Mouse (Mus musculus): ENCODE measurements at regions not wholly inside any gene's neighbourhood (a gene's known extent, or its start where the extent isn't known, plus 50 kb on each side); places are given as distances from the start of the nearest gene placed in this dataset.

DNA sequence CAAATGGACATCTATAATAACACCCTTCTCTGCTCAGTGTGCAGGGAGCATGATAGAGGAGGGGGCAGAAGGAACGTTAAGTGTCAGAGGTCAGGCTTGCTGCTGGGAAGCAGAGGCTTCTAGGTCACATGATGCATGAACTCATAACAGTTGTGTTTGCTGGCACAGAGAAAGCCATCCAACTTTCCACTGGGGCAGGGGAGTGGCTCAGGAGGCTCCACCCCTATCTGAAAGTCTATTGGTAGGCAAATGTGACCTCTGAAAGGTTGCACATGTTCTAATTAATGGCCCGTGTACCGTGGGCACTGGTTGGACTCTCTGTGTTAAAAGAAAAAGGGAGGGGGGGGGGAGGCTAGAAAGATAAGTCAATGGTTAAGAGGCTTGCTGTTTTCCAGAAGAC, 224.6 kb downstream of the Slc16a7 start:
- H3K4me1 ChIP-seq: no peaks in the 10 kb centered on the region
- no peak overlapping the region for H3K27ac ChIP-seq (replicated peaks)
- peak; percentile 12; the same call in 1 of the 2 replicates for ATAC-seq (ENCODE audit: low FRiP score, low read depth)
- H3K9me3 ChIP-seq: no peaks in the 10 kb centered on the region
- WGBS: 65% methylated on average over 3 of the region's 3 CpGs
- H3K36me3 ChIP-seq: no peaks in the 10 kb centered on the region
- no peak overlapping the region for H3K9ac ChIP-seq (replicated peaks)
- no peak overlapping the region for H3K4me3 ChIP-seq
- no peak overlapping the region for H3K4me2 ChIP-seq (replicated peaks)
- no peaks in the 10 kb centered on the region for H3K27me3 ChIP-seq

DNA sequence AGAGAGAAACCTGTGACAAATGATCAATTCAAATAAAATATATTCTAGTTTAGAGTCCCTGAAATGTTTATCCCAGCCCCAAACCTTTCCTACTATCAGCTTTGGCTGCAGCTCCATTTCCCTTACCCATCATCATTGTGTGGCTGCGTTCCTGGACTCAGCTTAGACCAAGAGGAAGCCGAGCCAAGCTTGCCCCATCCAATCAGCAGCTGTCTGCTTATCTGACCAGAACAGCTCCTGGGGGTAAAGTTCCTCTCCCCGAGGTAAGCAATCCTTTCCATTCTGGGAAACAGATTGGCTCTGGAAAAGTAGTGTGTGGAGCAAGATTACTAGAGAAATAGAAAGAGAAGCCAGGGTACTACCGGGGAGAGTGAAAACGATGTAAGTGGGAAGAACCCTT, 228.2 kb downstream of the Slc16a7 start:
- Histone ChIP-seq H3K36me3 (no peaks in the 10 kb centered on the region), H3K9ac (replicated peaks) (no peak overlapping the region), H3K27me3 (no peaks in the 10 kb centered on the region), H3K4me1 (no peaks in the 10 kb centered on the region), H3K4me2 (replicated peaks) (no peak overlapping the region), H3K4me3 (no peak overlapping the region), H3K27ac (replicated peaks) (no peak overlapping the region), H3K9me3 (no peaks in the 10 kb centered on the region)
- no peak for ATAC-seq (ENCODE audit: low FRiP score, low read depth)
- 66% methylated on average over 5 of the region's 5 CpGs for WGBS

- ATAC-seq (ENCODE audit: low FRiP score, low read depth): no peak
- H3K36me3 ChIP-seq: no peaks in the 10 kb centered on the region
- no peak overlapping the region for H3K4me2 ChIP-seq (replicated peaks)
- H3K4me3 ChIP-seq: no peak overlapping the region
- H3K4me1 ChIP-seq: 0 out of 2 replicates have a peak, but pooled peaks cover 4% of the 10 kb centered on the region
- no peaks in the 10 kb centered on the region for H3K9me3 ChIP-seq
- 32% methylated on average over 2 of the region's 2 CpGs for WGBS
- H3K27ac ChIP-seq (replicated peaks): no peak overlapping the region
- no peak overlapping the region for H3K9ac ChIP-seq (replicated peaks)
- no peaks in the 10 kb centered on the region for H3K27me3 ChIP-seq
These were observed 240.5 kb downstream of the Slc16a7 start for GRCm38 (mm10) chr10:125148753-125149152.

- no peaks in the 10 kb centered on the region for H3K9me3 ChIP-seq
- no peak overlapping the region for H3K4me3 ChIP-seq
- H3K4me1 ChIP-seq: 0 out of 2 replicates have a peak, but pooled peaks cover 4% of the 10 kb centered on the region
- no peak overlapping the region for H3K4me2 ChIP-seq (replicated peaks)
- H3K9ac ChIP-seq (replicated peaks): no peak overlapping the region
- no peak overlapping the region for H3K27ac ChIP-seq (replicated peaks)
- ATAC-seq (ENCODE audit: low FRiP score, low read depth): no peak
- no peaks in the 10 kb centered on the region for H3K27me3 ChIP-seq
- H3K36me3 ChIP-seq: no peaks in the 10 kb centered on the region
These were observed 242.0 kb downstream of the Slc16a7 start for GRCm38 (mm10) chr10:125147239-125147782.

DNA sequence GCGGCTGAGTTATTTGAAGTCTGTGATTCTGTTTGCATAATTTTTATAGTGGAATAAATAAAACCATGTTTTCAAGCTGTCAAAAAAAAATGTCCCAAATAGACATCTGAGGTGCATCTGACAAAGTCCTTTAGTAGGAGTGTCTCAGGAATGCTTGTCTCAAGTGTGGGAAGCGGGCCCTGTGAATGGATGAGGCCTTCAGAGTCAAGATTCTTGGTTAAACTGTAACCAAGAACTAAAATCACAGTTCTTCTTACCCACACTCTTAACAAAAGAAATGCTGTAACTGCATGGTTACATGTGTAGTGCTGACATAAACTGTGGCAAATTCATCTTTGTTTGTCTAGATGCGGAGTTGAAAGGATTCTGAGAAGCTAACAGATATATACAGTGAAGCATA, 242.9 kb downstream of the Slc16a7 start:
- no peaks in the 10 kb centered on the region for H3K27me3 ChIP-seq
- no peak for ATAC-seq (ENCODE audit: low FRiP score, low read depth)
- H3K4me3 ChIP-seq: no peak overlapping the region
- H3K9me3 ChIP-seq: no peaks in the 10 kb centered on the region
- H3K4me2 ChIP-seq (replicated peaks): no peak overlapping the region
- 0 out of 2 replicates have a peak, but pooled peaks cover 4% of the 10 kb centered on the region for H3K4me1 ChIP-seq
- H3K27ac ChIP-seq (replicated peaks): no peak overlapping the region
- WGBS: 90% methylated on average over 3 of the region's 3 CpGs
- no peak overlapping the region for H3K9ac ChIP-seq (replicated peaks)
- no peaks in the 10 kb centered on the region for H3K36me3 ChIP-seq

GRCm38 (mm10) chr10:125145809-125146208, 243.5 kb downstream of the Slc16a7 start:
- no peak for ATAC-seq (ENCODE audit: low FRiP score, low read depth)
- Histone ChIP-seq H3K27ac (replicated peaks) (no peak overlapping the region), H3K4me3 (no peak overlapping the region), H3K9ac (replicated peaks) (no peak overlapping the region), H3K36me3 (no peaks in the 10 kb centered on the region), H3K4me2 (replicated peaks) (no peak overlapping the region), H3K27me3 (no peaks in the 10 kb centered on the region), H3K9me3 (no peaks in the 10 kb centered on the region), H3K4me1 (0 out of 2 replicates have a peak, but pooled peaks cover 4% of the 10 kb centered on the region)
- WGBS: 89% methylated on average over 4 of the region's 4 CpGs

DNA sequence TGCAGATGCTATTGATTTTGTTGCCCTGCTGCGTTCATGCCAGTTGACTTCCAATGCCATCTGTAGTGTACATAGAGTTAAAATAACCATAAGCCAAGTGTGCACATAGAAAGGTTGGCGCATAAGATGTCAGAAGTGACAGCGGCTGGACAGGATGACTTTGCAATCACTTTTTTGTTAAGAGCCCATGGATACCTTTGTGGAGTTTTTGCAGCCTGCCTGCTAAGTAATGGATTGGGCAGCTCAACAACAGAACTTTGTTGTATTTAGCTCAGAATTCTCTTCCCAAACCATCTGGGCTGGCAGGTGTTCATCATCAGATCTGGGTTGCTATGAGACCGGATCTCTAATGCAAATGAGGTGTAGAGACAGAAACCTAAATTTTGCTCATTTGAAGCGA, 267.5 kb downstream of the Slc16a7 start:
- no peak overlapping the region for H3K4me3 ChIP-seq
- 88% methylated on average over 5 of the region's 5 CpGs for WGBS
- no peak overlapping the region for H3K9ac ChIP-seq (replicated peaks)
- H3K27me3 ChIP-seq: no peaks in the 10 kb centered on the region
- no peaks in the 10 kb centered on the region for H3K9me3 ChIP-seq
- no peaks in the 10 kb centered on the region for H3K36me3 ChIP-seq
- H3K4me1 ChIP-seq: no peaks in the 10 kb centered on the region
- H3K4me2 ChIP-seq (replicated peaks): no peak overlapping the region
- no peak overlapping the region for H3K27ac ChIP-seq (replicated peaks)
- no peak for ATAC-seq (ENCODE audit: low FRiP score, low read depth)

GRCm38 (mm10) chr10:125114318-125114717, 274.9 kb downstream of the Slc16a7 start:
- no peaks in the 10 kb centered on the region for H3K36me3 ChIP-seq
- no peaks in the 10 kb centered on the region for H3K27me3 ChIP-seq
- no peak overlapping the region for H3K4me3 ChIP-seq
- no peak overlapping the region for H3K27ac ChIP-seq (replicated peaks)
- WGBS: 24% methylated on average over 1 of the region's 1 CpGs
- H3K4me1 ChIP-seq: no peaks in the 10 kb centered on the region
- ATAC-seq (ENCODE audit: low FRiP score, low read depth): no peak
- no peak overlapping the region for H3K9ac ChIP-seq (replicated peaks)
- no peak overlapping the region for H3K4me2 ChIP-seq (replicated peaks)
- H3K9me3 ChIP-seq: no peaks in the 10 kb centered on the region

DNA sequence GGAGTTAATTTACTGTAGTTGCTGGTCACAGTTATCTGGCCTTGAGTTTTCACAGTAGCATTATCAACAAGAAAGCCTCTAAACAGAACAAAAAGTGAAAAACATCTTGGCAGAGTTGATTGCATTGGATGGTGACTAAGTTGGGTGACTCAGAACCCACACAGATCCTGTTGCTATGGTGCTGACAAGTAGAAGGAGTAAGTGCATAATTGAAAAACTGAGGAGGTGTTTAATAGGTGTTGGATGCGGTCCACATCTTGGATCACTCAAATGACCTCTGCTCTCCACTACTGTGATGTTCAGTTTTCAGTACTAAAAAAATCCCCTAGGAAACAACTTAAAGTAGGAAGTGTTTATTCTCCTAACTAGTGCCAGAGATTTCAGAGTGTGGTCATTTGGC, 280.3 kb downstream of the Slc16a7 start:
- H3K27me3 ChIP-seq: no peaks in the 10 kb centered on the region
- H3K27ac ChIP-seq (replicated peaks): no peak overlapping the region
- H3K36me3 ChIP-seq: no peaks in the 10 kb centered on the region
- no peak overlapping the region for H3K4me2 ChIP-seq (replicated peaks)
- no peaks in the 10 kb centered on the region for H3K4me1 ChIP-seq
- no peak overlapping the region for H3K9ac ChIP-seq (replicated peaks)
- H3K4me3 ChIP-seq: no peak overlapping the region
- WGBS: 89% methylated on average over 1 of the region's 1 CpGs
- H3K9me3 ChIP-seq: no peaks in the 10 kb centered on the region
- no peak for ATAC-seq (ENCODE audit: low FRiP score, low read depth)

DNA sequence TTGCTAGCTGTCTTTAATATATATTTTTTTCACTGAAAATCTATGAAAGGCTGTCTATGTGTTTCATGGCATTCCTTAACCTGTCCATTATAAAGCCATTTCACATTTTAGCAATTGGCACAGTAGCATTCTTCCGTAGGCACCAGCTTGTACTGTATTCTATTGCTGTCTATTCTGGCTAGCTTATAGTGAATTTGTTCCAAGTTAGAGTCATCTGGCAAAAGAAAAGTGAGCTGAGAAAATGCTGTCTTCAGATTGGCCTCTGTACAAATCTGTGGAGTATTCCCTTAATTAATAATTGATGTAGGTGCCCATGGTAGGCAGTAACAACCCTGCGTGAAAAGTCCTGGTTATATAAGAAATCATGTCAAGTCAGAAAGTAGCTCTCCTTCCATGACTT, 304.3 kb downstream of the Slc16a7 start:
- WGBS: 90% methylated on average over 2 of the region's 2 CpGs
- H3K4me1 ChIP-seq: no peaks in the 10 kb centered on the region

DNA sequence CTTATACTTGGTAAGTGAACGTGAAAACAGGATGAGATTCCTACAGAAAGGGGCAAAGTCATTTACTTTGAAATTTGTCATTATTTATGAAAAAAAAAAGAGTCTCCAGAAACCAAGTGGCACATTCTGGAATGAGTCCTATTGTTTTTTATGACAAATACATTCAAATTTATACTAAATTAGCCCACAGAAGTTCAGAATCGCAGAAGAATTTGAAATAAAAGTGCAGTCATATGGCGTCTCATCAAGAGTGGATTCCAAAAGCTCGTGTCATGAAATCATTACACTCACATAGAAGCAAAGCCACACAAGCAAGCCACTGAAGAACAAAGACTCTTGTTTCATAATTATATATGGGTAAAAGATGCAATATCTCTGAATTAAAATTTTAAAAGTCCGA, 316.9 kb downstream of the Slc16a7 start:
- H3K27ac ChIP-seq (replicated peaks): no peak overlapping the region
- ATAC-seq (ENCODE audit: low FRiP score, low read depth): no peak
- H3K4me1 ChIP-seq: no peaks in the 10 kb centered on the region
- no peaks in the 10 kb centered on the region for H3K36me3 ChIP-seq
- 93% methylated on average over 5 of the region's 5 CpGs for WGBS
- H3K27me3 ChIP-seq: no peaks in the 10 kb centered on the region
- no peak overlapping the region for H3K4me2 ChIP-seq (replicated peaks)
- H3K9me3 ChIP-seq: no peaks in the 10 kb centered on the region
- H3K9ac ChIP-seq (replicated peaks): no peak overlapping the region
- H3K4me3 ChIP-seq: no peak overlapping the region

More for the DNA sequence above, 304.3 kb downstream of the Slc16a7 start:
- Histone ChIP-seq H3K4me3 (no peak overlapping the region), H3K9ac (replicated peaks) (no peak overlapping the region), H3K4me2 (replicated peaks) (no peak overlapping the region), H3K36me3 (no peaks in the 10 kb centered on the region), H3K9me3 (no peaks in the 10 kb centered on the region), H3K27me3 (no peaks in the 10 kb centered on the region), H3K27ac (replicated peaks) (no peak overlapping the region)
- no peak for ATAC-seq (ENCODE audit: low FRiP score, low read depth)

- Histone ChIP-seq H3K36me3 (no peaks in the 10 kb centered on the region), H3K4me1 (no peaks in the 10 kb centered on the region), H3K9ac (replicated peaks) (no peak overlapping the region), H3K27ac (replicated peaks) (no peak overlapping the region), H3K9me3 (no peaks in the 10 kb centered on the region), H3K27me3 (no peaks in the 10 kb centered on the region), H3K4me2 (replicated peaks) (no peak overlapping the region), H3K4me3 (no peak overlapping the region)
- 84% methylated on average over 4 of the region's 4 CpGs for WGBS
- ATAC-seq (ENCODE audit: low FRiP score, low read depth): no peak
These were observed 319.0 kb downstream of the Slc16a7 start for GRCm38 (mm10) chr10:125070246-125070645.

DNA sequence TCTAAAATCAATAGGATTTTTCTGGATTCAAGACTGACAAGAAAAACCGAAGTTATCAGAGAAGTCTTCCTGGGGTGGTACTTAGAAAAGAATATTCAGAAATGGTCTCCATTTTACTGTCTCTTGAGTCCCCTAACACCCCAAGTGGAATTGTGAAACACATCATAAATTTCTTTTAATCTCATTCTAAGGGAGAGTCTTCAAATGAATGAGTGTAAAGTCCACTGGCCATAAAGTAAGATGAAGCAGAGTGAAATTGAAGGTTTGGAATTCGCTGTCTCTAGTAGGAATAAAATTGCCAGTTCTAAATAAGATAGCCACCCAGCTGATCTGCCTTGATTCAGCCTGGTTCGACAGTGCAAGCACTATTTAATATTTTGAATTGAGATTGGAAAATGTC, 350.0 kb downstream of the Slc16a7 start:
- 83% methylated on average over 3 of the region's 3 CpGs for WGBS
- no peak overlapping the region for H3K4me3 ChIP-seq
- no peaks in the 10 kb centered on the region for H3K27me3 ChIP-seq
- no peaks in the 10 kb centered on the region for H3K4me1 ChIP-seq
- ATAC-seq (ENCODE audit: low FRiP score, low read depth): no peak
- H3K4me2 ChIP-seq (replicated peaks): no peak overlapping the region
- H3K36me3 ChIP-seq: no peaks in the 10 kb centered on the region
- H3K9me3 ChIP-seq: no peaks in the 10 kb centered on the region
- no peak overlapping the region for H3K27ac ChIP-seq (replicated peaks)
- H3K9ac ChIP-seq (replicated peaks): no peak overlapping the region
